Mouse (Mus musculus) ES-E14 (cell line): Measurements from ENCODE around the gene Dpep2nb. TPM values are rescaled to one million over a fixed set of nuclear protein-coding genes. Genes with fewer than 3 reads are reported as not detected.

Experiments used
- DNase-seq: peaks from one replicate; pipeline ENCODE4 v3.0.0-alpha.2; 2013; ENCODE audit warnings: low read depth, low spot score
- H3K27ac ChIP-seq: 2 replicates; pipeline ENCODE4 v1.5.1; 2012; ENCODE audit warnings: low read depth, mild to moderate bottlenecking, low read length, moderate library complexity, mixed read lengths; ENCODE audit not compliant: poor library complexity, insufficient read depth, severe bottlenecking
- H3K36me3 ChIP-seq: 2 replicates; pipeline ENCODE4 v1.6.1; 2012; ENCODE audit warnings: mild to moderate bottlenecking, low read length, moderate library complexity, mixed read lengths; ENCODE audit not compliant: control insufficient read depth, poor library complexity, insufficient read depth, severe bottlenecking
- H3K4me1 ChIP-seq, 2 experiments: fragments of 150-350 bp in 1 of 2; sonication (generic) in 1 of 2; 2 replicates each; pipeline ENCODE4 v1.6.1; 2012; ENCODE audit warnings: low read length in 2 of 2, mild to moderate bottlenecking in 1 of 2, mixed read lengths in 1 of 2; ENCODE audit not compliant: control insufficient read depth in 2 of 2, insufficient read depth in 2 of 2, poor library complexity in 1 of 2
- H3K4me3 ChIP-seq, 2 experiments: fragments of 150-350 bp in 1 of 2; sonication (generic) in 1 of 2; 2 replicates each; pipeline ENCODE4 v1.5.1; 2012; ENCODE audit warnings: low read length in 2 of 2, low read depth in 1 of 2, mild to moderate bottlenecking in 1 of 2, mixed read lengths in 1 of 2; ENCODE audit not compliant: insufficient read depth in 1 of 2, poor library complexity in 1 of 2, severe bottlenecking in 1 of 2
- H3K9ac ChIP-seq: 2 replicates; pipeline ENCODE4 v1.6.1; 2012; ENCODE audit warnings: low read depth, mild to moderate bottlenecking, low read length, mixed read lengths; ENCODE audit not compliant: poor library complexity, insufficient read depth, severe bottlenecking
- H3K9me3 ChIP-seq: fragments of 150-350 bp; sonication (generic); 2 replicates; pipeline ENCODE4 v1.6.1; 2012; ENCODE audit warnings: low read depth, mild to moderate bottlenecking, low read length; ENCODE audit not compliant: control insufficient read depth, insufficient read depth
- CHD2 ChIP-seq: IDR thresholded peaks from 2 replicates; pipeline ENCODE4 v1.6.1; 2014; ENCODE audit warnings: mild to moderate bottlenecking, low read depth, low read length, inconsistent platforms
- HCFC1 ChIP-seq: IDR thresholded peaks from 2 replicates; pipeline ENCODE4 v1.6.1; 2012; ENCODE audit warnings: low read length, inconsistent platforms, borderline replicate concordance; ENCODE audit not compliant: insufficient read depth
- MAFK ChIP-seq: IDR thresholded peaks from 2 replicates; pipeline ENCODE4 v1.6.1; 2014; ENCODE audit warnings: mild to moderate bottlenecking, low read depth, low read length, inconsistent platforms; ENCODE audit not compliant: insufficient read depth
- ZC3H11A ChIP-seq: IDR thresholded peaks from 2 replicates; pipeline ENCODE4 v1.6.1; 2012; ENCODE audit warnings: low read depth, mild to moderate bottlenecking, inconsistent platforms, low read length, borderline replicate concordance
- ZNF384 ChIP-seq: IDR thresholded peaks from 2 replicates; pipeline ENCODE4 v1.6.1; 2012; ENCODE audit warnings: low read depth, low read length, inconsistent platforms
- in situ Hi-C, 2 experiments: fragments of 600-800 bp; cut with MboI; formaldehyde crosslinking; loops; one replicate each; pipeline ENCODE4 v1.15.1; 2025; ENCODE audit warnings: low sequenced_read_pairs in 2 of 2, inconsistent platforms in 1 of 2; ENCODE audit not compliant: unreplicated experiment in 2 of 2
- total RNA-seq: library from RNA; depleted of rRNA; stranded (reverse); fragments of 300-350 nt; gene quantifications from 2 replicates; pipeline ENCODE4 v1.2.3, GENCODE M21; 2012

Dpep2nb gene
- total RNA-seq, 1 experiment = not detected

DNA sequence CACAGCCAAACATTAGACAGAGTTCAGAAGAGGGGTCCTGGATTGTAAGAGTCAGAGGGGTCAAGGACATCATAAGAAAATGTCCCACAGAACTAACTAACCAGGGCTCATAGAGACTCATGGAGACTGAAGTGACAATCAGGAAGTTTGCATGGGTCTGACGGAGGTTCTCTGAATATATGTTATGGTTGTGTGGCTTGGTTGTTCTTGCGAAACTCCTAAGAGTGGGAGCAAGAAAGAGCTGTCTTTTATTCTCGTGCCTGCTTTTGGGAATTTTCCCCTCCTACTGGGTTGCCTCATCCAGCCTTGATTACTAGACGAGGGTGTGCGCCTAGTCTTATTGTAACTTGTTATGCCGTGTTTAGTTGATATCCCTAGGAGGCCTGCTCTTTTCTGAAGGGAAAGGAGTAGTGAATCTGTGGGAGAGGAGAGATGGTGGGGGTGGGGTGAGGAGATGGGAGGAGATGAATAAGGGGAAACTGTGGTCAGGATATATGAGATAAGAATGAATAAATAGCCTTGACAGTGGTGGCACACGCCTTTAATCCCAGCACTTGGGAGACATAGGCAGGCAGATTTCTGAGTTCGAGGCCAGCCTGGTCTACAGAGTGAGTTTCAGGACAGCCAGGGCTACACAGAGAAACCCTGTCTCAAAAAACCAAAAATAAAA is 1.1 kb downstream of the Dpep2nb start:
- no peak for TF ChIP-seq MAFK
- TF ChIP-seq ZC3H11A = no peak
- no peak for TF ChIP-seq ZNF384
- TF ChIP-seq HCFC1 = no peak
- no peak for TF ChIP-seq CHD2
- H3K9me3 ChIP-seq = no peaks in the 10 kb centered on the region
- in situ Hi-C loops = no loop called here
- H3K4me1 ChIP-seq = no peaks in the 10 kb centered on the region
- H3K9ac ChIP-seq = no peak overlapping the region
- H3K27ac ChIP-seq = no peak overlapping the region
- no peak overlapping the region for H3K4me3 ChIP-seq
- no peak for DNase-seq
- H3K36me3 ChIP-seq = peaks cover 1% of the 10 kb centered on the region; the same call in 1 of the 2 replicates

DNA sequence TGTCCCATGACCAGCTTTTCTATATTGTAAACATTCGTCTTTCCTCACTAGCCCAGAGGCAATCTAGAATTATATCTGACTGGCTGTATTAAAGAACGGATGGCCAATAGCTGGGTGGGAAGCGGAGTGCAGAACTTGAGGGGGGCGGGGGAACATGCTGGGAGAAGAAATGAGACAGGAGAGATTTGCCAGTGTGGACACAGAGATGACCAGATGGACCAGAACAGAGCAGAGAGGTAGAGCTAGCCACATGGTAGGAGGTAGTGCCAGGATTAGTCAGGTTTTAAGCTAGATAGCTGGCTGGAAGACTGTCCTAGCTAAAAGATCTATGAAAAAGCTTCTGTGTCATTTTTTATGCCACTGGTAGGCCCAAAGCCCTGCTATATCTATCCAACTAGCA is 3.9 kb downstream of the Dpep2nb start:
- in situ Hi-C loops = no loop called here

DNA sequence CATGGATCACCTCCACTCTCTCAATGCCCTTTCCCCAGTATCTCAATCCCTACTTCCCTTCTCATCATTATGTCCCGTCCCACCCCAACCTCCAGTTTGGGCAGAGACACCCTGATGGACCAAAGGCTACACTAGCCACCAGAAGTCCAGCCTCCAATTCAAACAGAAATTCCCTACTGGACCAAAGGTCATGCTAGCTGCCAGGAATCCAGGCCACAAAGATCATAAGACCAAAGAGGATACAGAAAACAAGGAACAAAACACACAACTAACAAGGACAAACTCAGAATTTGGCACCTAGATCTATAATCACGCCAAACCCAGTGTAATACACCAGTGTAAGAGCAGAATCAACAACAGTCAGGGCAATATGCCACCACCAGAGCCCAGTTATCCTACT is 6.8 kb downstream of the Dpep2nb start:
- no peak overlapping the region for H3K4me3 ChIP-seq
- in situ Hi-C loops = no loop called here
- no peak for DNase-seq

More for the DNA sequence above, 3.9 kb downstream of the Dpep2nb start:
- no peak overlapping the region for H3K9ac ChIP-seq
- no peak for DNase-seq
- H3K9me3 ChIP-seq = no peaks in the 10 kb centered on the region
- H3K4me3 ChIP-seq = no peak overlapping the region
- no peaks in the 10 kb centered on the region for H3K4me1 ChIP-seq
- no peak for TF ChIP-seq CHD2
- TF ChIP-seq ZNF384 = no peak
- no peak for TF ChIP-seq HCFC1
- TF ChIP-seq MAFK = no peak
- no peak for TF ChIP-seq ZC3H11A
- H3K27ac ChIP-seq = no peak overlapping the region
- no peaks in the 10 kb centered on the region for H3K36me3 ChIP-seq

DNA sequence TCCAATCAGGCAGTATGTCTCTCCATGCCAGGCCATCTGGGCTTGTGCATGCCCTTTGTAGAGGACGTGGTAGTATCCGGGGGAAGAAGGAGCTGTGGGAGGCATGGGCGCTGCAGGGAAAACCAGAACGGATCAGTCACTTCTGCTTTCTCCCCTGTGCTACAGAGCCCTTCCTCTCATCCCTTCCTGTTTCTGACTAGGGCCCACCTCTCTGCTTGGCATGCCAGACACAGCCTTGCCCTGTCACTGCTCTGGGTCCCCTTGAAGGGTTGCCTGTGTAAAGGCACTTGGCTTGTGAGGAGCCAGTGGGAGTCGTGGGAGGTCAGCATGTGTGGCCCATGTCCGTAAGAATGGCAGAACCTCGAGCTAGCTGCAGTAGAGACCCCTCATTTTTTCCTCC is 9.4 kb downstream of the Dpep2nb start:
- in situ Hi-C loops = no loop called here
- no peak for DNase-seq
- no peaks in the 10 kb centered on the region for H3K36me3 ChIP-seq
- H3K4me3 ChIP-seq = no peak overlapping the region
- TF ChIP-seq HCFC1 (no peak), ZC3H11A (no peak), ZNF384 (no peak), MAFK (no peak), CHD2 (no peak)
- H3K9me3 ChIP-seq = no peaks in the 10 kb centered on the region
- no peak overlapping the region for H3K27ac ChIP-seq
- H3K4me1 ChIP-seq = no peaks in the 10 kb centered on the region; a peak in 1 of 4 replicates
- H3K9ac ChIP-seq = no peak overlapping the region

More for the DNA sequence above, 6.8 kb downstream of the Dpep2nb start:
- H3K4me1 ChIP-seq = no peaks in the 10 kb centered on the region
- no peaks in the 10 kb centered on the region for H3K9me3 ChIP-seq
- no peak overlapping the region for H3K9ac ChIP-seq
- no peak overlapping the region for H3K27ac ChIP-seq
- TF ChIP-seq ZC3H11A = no peak
- no peak for TF ChIP-seq CHD2
- no peak for TF ChIP-seq ZNF384
- no peak for TF ChIP-seq HCFC1
- TF ChIP-seq MAFK = no peak
- H3K36me3 ChIP-seq = no peaks in the 10 kb centered on the region

DNA sequence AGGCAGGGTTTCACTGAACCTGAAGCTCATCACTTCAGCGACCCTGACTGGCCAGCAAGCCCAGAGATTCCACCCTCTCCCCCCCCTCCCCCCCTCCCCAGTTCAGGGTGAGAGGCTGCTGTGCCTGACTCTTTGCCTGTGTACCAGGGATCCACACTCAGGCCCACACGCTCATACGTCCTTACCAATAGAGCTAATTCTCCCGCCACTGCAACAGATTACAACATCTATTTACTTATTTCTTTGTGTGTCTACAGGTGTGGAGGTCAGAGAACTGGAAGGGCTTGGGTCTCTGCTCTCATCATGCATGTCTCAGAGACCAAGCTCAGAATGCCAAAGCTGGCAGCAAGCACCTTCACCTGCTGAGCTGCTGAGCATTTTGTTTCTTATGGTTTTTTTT is 12.5 kb downstream of the Dpep2nb start:
- in situ Hi-C loops = no loop called here
- H3K4me3 ChIP-seq = no peak overlapping the region
- no peak overlapping the region for H3K27ac ChIP-seq
- no peak overlapping the region for H3K9ac ChIP-seq
- H3K4me1 ChIP-seq = no peaks in the 10 kb centered on the region; a peak in 1 of 4 replicates
- no peak for DNase-seq
- no peaks in the 10 kb centered on the region for H3K9me3 ChIP-seq
- H3K36me3 ChIP-seq = no peaks in the 10 kb centered on the region
- TF ChIP-seq HCFC1 (no peak), MAFK (no peak), CHD2 (no peak), ZC3H11A (no peak), ZNF384 (no peak)
